Mouse (Mus musculus): ENCODE data around the gene Gm17545.
"Not testable (repeated sequence)": the region's sequence is repeated elsewhere in the genome, so short reads cannot be mapped to it uniquely, and the experiment has no call there.

Gene Gm17545

GRCm38 (mm10) chr9:22453990-22454389 is at the start of gene Gm17545:
TSS of gene Gm17545 (plus strand) at chr9:22454290.
- not testable (repeated sequence) for DNase-seq (ENCODE audit: extremely low spot score, low spot score)

GRCm38 (mm10) chr9:22405414-22405813 is 48.7 kb upstream of the Gm17545 start:
- no peak for DNase-seq (ENCODE audit: extremely low spot score, low spot score)

- DNase-seq (ENCODE audit: extremely low spot score, low spot score) = not testable (repeated sequence)
Observed at GRCm38 (mm10) chr9:22407633-22408032, 46.5 kb upstream of the Gm17545 start.

- not testable (repeated sequence) for DNase-seq (ENCODE audit: extremely low spot score, low spot score)
Observed at GRCm38 (mm10) chr9:22408344-22408743, 45.7 kb upstream of the Gm17545 start.

- no peak for DNase-seq (ENCODE audit: extremely low spot score, low spot score)
Observed at GRCm38 (mm10) chr9:22409501-22409900, 44.6 kb upstream of the Gm17545 start.

GRCm38 (mm10) chr9:22411002-22411857 is 42.9 kb upstream of the Gm17545 start, which contains the start of gene 9530077C05Rik:
TSS of gene 9530077C05Rik (plus strand) at chr9:22411513.
- DNase-seq (ENCODE audit: extremely low spot score, low spot score) = peak; percentile 94

- no peak for DNase-seq (ENCODE audit: extremely low spot score, low spot score)
Observed at GRCm38 (mm10) chr9:22416187-22416586, 37.9 kb upstream of the Gm17545 start.

- DNase-seq (ENCODE audit: extremely low spot score, low spot score) = no peak
Observed at GRCm38 (mm10) chr9:22417547-22417946, 36.5 kb upstream of the Gm17545 start.

- DNase-seq (ENCODE audit: extremely low spot score, low spot score) = no peak
Observed at GRCm38 (mm10) chr9:22419877-22420276, 34.2 kb upstream of the Gm17545 start.

GRCm38 (mm10) chr9:22420491-22420890 is 33.6 kb upstream of the Gm17545 start:
- no peak for DNase-seq (ENCODE audit: extremely low spot score, low spot score)

- no peak for DNase-seq (ENCODE audit: extremely low spot score, low spot score)
Observed at GRCm38 (mm10) chr9:22422559-22422958, 31.5 kb upstream of the Gm17545 start.

GRCm38 (mm10) chr9:22423507-22423906 is 30.6 kb upstream of the Gm17545 start:
- DNase-seq (ENCODE audit: extremely low spot score, low spot score) = no peak

GRCm38 (mm10) chr9:22424196-22424595 is 29.9 kb upstream of the Gm17545 start:
- DNase-seq (ENCODE audit: extremely low spot score, low spot score) = no peak

GRCm38 (mm10) chr9:22424719-22425118 is 29.4 kb upstream of the Gm17545 start:
- DNase-seq (ENCODE audit: extremely low spot score, low spot score) = no peak

GRCm38 (mm10) chr9:22428028-22428665 is 25.9 kb upstream of the Gm17545 start:
- no peak for DNase-seq (ENCODE audit: extremely low spot score, low spot score)

- DNase-seq (ENCODE audit: extremely low spot score, low spot score) = no peak
Observed at GRCm38 (mm10) chr9:22428666-22429410, 25.3 kb upstream of the Gm17545 start.

- no peak for DNase-seq (ENCODE audit: extremely low spot score, low spot score)
Observed at GRCm38 (mm10) chr9:22429533-22430241, 24.4 kb upstream of the Gm17545 start.

- DNase-seq (ENCODE audit: extremely low spot score, low spot score) = no peak
Observed at GRCm38 (mm10) chr9:22430315-22430840, 23.7 kb upstream of the Gm17545 start.

- no peak for DNase-seq (ENCODE audit: extremely low spot score, low spot score)
Observed at GRCm38 (mm10) chr9:22433221-22433620, 20.9 kb upstream of the Gm17545 start.

- DNase-seq (ENCODE audit: extremely low spot score, low spot score) = no peak
Observed at GRCm38 (mm10) chr9:22434101-22434500, 20.0 kb upstream of the Gm17545 start.

GRCm38 (mm10) chr9:22438826-22439225 is 15.3 kb upstream of the Gm17545 start:
- no peak for DNase-seq (ENCODE audit: extremely low spot score, low spot score)
